Mouse (Mus musculus): Measurements from ENCODE around the gene Lipo3.
"Not testable (repeated sequence)": the region's sequence is repeated elsewhere in the genome, so short reads cannot be mapped to it uniquely, and the experiment has no call there.

- not testable (repeated sequence) for TF ChIP-seq CTCF (conservative IDR thresholded peaks at IDR 0.05; ENCODE audit: insufficient read depth, insufficient read length, low read depth, low read length); POLR2A (IDR thresholded peaks at IDR 0.05; ENCODE audit: low read depth, low read length)
Measured at GRCm38 (mm10) chr19:33787359-33787758, 25.6 kb upstream of the Lipo3 start, which contains the start of gene Lipo1.

All from kidney, adult 2 months (tissue).